Mouse (Mus musculus) limb, embryonic 14.5 days (tissue): Measurements from ENCODE around the gene Ift88. TPM values are rescaled to one million over a fixed set of nuclear protein-coding genes. Genes with fewer than 3 reads are reported as not detected.

Experiments
- ATAC-seq: fragments of 200-750 bp; cut with Nextera tagmentation; 2 replicates; pipeline ENCODE4 v1.8.0; 2017; ENCODE audit warnings: low read depth, moderate number of reproducible peaks, moderate TSS enrichment; ENCODE audit not compliant: low FRiP score
- DNase-seq: peaks from one replicate; pipeline ENCODE4 v3.0.0-alpha.2; 2015; ENCODE audit warnings: low spot score
- H3K27ac ChIP-seq: fragments of 300-500 bp; sonication (generic); replicated peaks from 2 replicates; pipeline ENCODE4 v1.5.1; 2014; ENCODE audit warnings: low read depth, mild to moderate bottlenecking, low read length, moderate library complexity, mixed read lengths
- H3K27me3 ChIP-seq: fragments of 300-500 bp; sonication (generic); 2 replicates; pipeline ENCODE4 v1.6.1; 2014; ENCODE audit warnings: low read length, mixed read lengths; ENCODE audit not compliant: control insufficient read depth, insufficient read depth
- H3K36me3 ChIP-seq: fragments of 300-500 bp; sonication (generic); 2 replicates; pipeline ENCODE4 v1.6.1; 2014; ENCODE audit warnings: mild to moderate bottlenecking, low read length, moderate library complexity, mixed read lengths; ENCODE audit not compliant: control insufficient read depth, insufficient read depth
- H3K4me1 ChIP-seq: fragments of 300-500 bp; sonication (generic); 2 replicates; pipeline ENCODE4 v1.6.1; 2014; ENCODE audit warnings: antibody characterized with exemption, low read length, mixed read lengths; ENCODE audit not compliant: control insufficient read depth, insufficient read depth
- H3K4me2 ChIP-seq: fragments of 300-500 bp; sonication (generic); replicated peaks from 2 replicates; pipeline ENCODE4 v1.6.1; 2014; ENCODE audit warnings: low read depth, mild to moderate bottlenecking, low read length, moderate library complexity; ENCODE audit not compliant: severe bottlenecking
- H3K4me3 ChIP-seq: fragments of 300-500 bp; sonication (generic); replicated peaks from 2 replicates; pipeline ENCODE4 v1.5.1; 2014; ENCODE audit warnings: low read length
- H3K9ac ChIP-seq: fragments of 300-500 bp; sonication (generic); 2 replicates; pipeline ENCODE4 v1.6.1; 2014; ENCODE audit warnings: mild to moderate bottlenecking, low read depth, low read length, moderate library complexity; ENCODE audit not compliant: severe bottlenecking
- H3K9me3 ChIP-seq: fragments of 300-500 bp; sonication (generic); 2 replicates; pipeline ENCODE4 v1.6.1; 2016; ENCODE audit warnings: low read length; ENCODE audit not compliant: control insufficient read depth
- POLR2A ChIP-seq: fragments of 200-500 bp; IDR thresholded peaks from 2 replicates; pipeline ENCODE4 v1.8.0; 2012; ENCODE audit warnings: inconsistent platforms, mild to moderate bottlenecking, moderate library complexity, borderline replicate concordance; ENCODE audit not compliant: insufficient read depth, insufficient read length; ENCODE audit errors: extremely low read depth
- WGBS: fragments of 180-500 bp; shearing (Covaris S2); extraction: QIAGEN DNeasy Blood & Tissue Kit; methylation state at CpG from one replicate; pipeline ENCODE4 v1.1.7; 2014; 5-methylcytosine and 5-hydroxymethylcytosine counted together
- polyA plus RNA-seq, 2 experiments: library from polyadenylated mRNA; depleted of rRNA in 1 of 2; stranded (reverse) in 1 of 2; unstranded in 1 of 2; fragments of >200 nt; fragmentation: Nextera tagmentation in 1 of 2; extraction: Ambion mirVana in 1 of 2; gene quantifications; 2 replicates each; pipeline versions ENCODE4 v1.2.1 to v1.2.3; 2012 to 2014

The Ift88 gene
- polyA plus RNA-seq, 2 experiments, result 18.0 to 23.9 TPM

DNA sequence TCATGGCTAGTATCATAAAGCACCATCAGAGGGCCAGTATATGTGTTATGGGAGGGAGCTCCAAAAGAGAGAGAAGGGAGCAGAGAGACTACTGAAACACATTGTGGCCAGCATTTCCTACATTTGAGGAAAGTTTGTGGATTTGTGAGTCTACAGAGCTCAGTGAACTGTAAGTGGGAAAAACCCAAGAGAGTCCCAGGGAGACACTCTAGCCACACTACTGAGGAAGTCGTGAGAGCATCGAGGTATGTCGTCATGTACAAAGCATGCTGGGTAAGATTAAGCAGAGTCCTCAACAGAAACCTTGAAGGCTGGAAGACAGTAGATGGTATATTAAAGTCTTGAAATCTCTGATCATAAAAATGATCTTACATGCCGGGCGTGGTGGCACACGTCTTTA, 60.3 kb downstream of the Ift88 start:
- 96% methylated on average over 6 of the region's 6 CpGs for WGBS
- H3K9me3 ChIP-seq, result no peaks in the 10 kb centered on the region

GRCm38 (mm10) chr14:57489696-57490095, 65.8 kb downstream of the Ift88 start:
- no peak for TF ChIP-seq POLR2A
- H3K27me3 ChIP-seq, result no peaks in the 10 kb centered on the region
- H3K27ac ChIP-seq, result no peak overlapping the region
- DNase-seq, result no peak
- no peak overlapping the region for H3K4me3 ChIP-seq
- no peak overlapping the region for H3K9ac ChIP-seq
- H3K4me1 ChIP-seq, result no peaks in the 10 kb centered on the region
- 64% methylated on average over 3 of the region's 3 CpGs for WGBS
- H3K4me2 ChIP-seq, result no peak overlapping the region
- H3K9me3 ChIP-seq, result no peaks in the 10 kb centered on the region
- H3K36me3 ChIP-seq, result peaks cover 3% of the 10 kb centered on the region; the same call in 1 of the 2 replicates
- ATAC-seq, result no peak

More for the DNA sequence above, 60.3 kb downstream of the Ift88 start:
- no peaks in the 10 kb centered on the region for H3K27me3 ChIP-seq
- H3K4me1 ChIP-seq, result no peaks in the 10 kb centered on the region
- no peak overlapping the region for H3K4me3 ChIP-seq
- ATAC-seq, result no peak
- H3K9ac ChIP-seq, result no peak overlapping the region
- H3K36me3 ChIP-seq, result 0 out of 2 replicates have a peak, but pooled peaks cover 4% of the 10 kb centered on the region
- H3K27ac ChIP-seq, result no peak overlapping the region
- H3K4me2 ChIP-seq, result no peak overlapping the region
- no peak for DNase-seq
- TF ChIP-seq POLR2A, result no peak

- no peak for ATAC-seq
- H3K9ac ChIP-seq, result no peak overlapping the region
Observed at GRCm38 (mm10) chr14:57493840-57494239, 70.0 kb downstream of the Ift88 start.

GRCm38 (mm10) chr14:57503729-57504128, 79.9 kb downstream of the Ift88 start:
- Histone ChIP-seq H3K4me2 (no peak overlapping the region), H3K4me1 (no peaks in the 10 kb centered on the region), H3K4me3 (no peak overlapping the region), H3K27ac (no peak overlapping the region), H3K9ac (no peak overlapping the region), H3K36me3 (peaks cover 8% of the 10 kb centered on the region; the same call in 1 of the 2 replicates), H3K9me3 (no peaks in the 10 kb centered on the region), H3K27me3 (no peaks in the 10 kb centered on the region)
- DNase-seq, result no peak
- no peak for ATAC-seq
- no peak for TF ChIP-seq POLR2A
- WGBS, result 90% methylated on average over 6 of the region's 6 CpGs

More at GRCm38 (mm10) chr14:57493840-57494239, 70.0 kb downstream of the Ift88 start:
- Histone ChIP-seq H3K4me3 (no peak overlapping the region), H3K9me3 (no peaks in the 10 kb centered on the region), H3K36me3 (peaks cover 9% of the 10 kb centered on the region), H3K4me1 (no peaks in the 10 kb centered on the region; the same call in 1 of the 2 replicates), H3K27me3 (no peaks in the 10 kb centered on the region), H3K4me2 (no peak overlapping the region), H3K27ac (no peak overlapping the region)
- DNase-seq, result no peak
- no peak for TF ChIP-seq POLR2A
- WGBS, result 98% methylated on average over 2 of the region's 2 CpGs

GRCm38 (mm10) chr14:57509554-57509953, 85.7 kb downstream of the Ift88 start:
- DNase-seq, result peak; percentile 48
- Histone ChIP-seq H3K4me1 (no peaks in the 10 kb centered on the region), H3K27me3 (no peaks in the 10 kb centered on the region), H3K36me3 (no peaks in the 10 kb centered on the region), H3K9ac (no peak overlapping the region), H3K27ac (peak overlapping the region; percentile 77), H3K4me3 (no peak overlapping the region), H3K9me3 (no peaks in the 10 kb centered on the region), H3K4me2 (no peak overlapping the region)
- WGBS, result 52% methylated on average over 6 of the region's 6 CpGs
- no peak for TF ChIP-seq POLR2A
- ATAC-seq, result peak; percentile 79

- no peak overlapping the region for H3K4me2 ChIP-seq
- TF ChIP-seq POLR2A, result no peak
- no peak overlapping the region for H3K4me3 ChIP-seq
- H3K27me3 ChIP-seq, result no peaks in the 10 kb centered on the region
- 36% methylated on average over 6 of the region's 6 CpGs for WGBS
- H3K27ac ChIP-seq, result peak overlapping the region; percentile 7; the same call in 1 of the 2 replicates
- ATAC-seq, result peak; percentile 68
- peaks cover 9% of the 10 kb centered on the region; the same call in 1 of the 2 replicates for H3K4me1 ChIP-seq
- peak; percentile 28 for DNase-seq
- no peak overlapping the region for H3K9ac ChIP-seq
- peaks cover 12% of the 10 kb centered on the region; the same call in 1 of the 2 replicates for H3K36me3 ChIP-seq
- no peaks in the 10 kb centered on the region for H3K9me3 ChIP-seq
Observed at GRCm38 (mm10) chr14:57515156-57515762, 91.4 kb downstream of the Ift88 start.
